Mouse (Mus musculus) midbrain, embryonic 14.5 days (tissue): ENCODE measurements around the gene Wap. TPM values are rescaled to one million over a fixed set of nuclear protein-coding genes. Genes with fewer than 3 reads are reported as not detected.

Experiments
- ATAC-seq: fragments of 200-750 bp; cut with Nextera tagmentation; 2 replicates; pipeline ENCODE4 v1.8.0; 2017; ENCODE audit warnings: moderate number of reproducible peaks, moderate library complexity; ENCODE audit not compliant: low FRiP score, low TSS enrichment
- DNase-seq: peaks from one replicate; pipeline ENCODE4 v3.0.0-alpha.2; 2015
- H3K27ac ChIP-seq: fragments of 300-500 bp; sonication (generic); replicated peaks from 2 replicates; pipeline ENCODE4 v1.5.1; 2014; ENCODE audit warnings: mild to moderate bottlenecking, low read depth, low read length, moderate library complexity
- H3K27me3 ChIP-seq: fragments of 300-500 bp; sonication (generic); 2 replicates; pipeline ENCODE4 v1.6.1; 2014; ENCODE audit warnings: low read length, control low read depth, mixed read lengths; ENCODE audit not compliant: control insufficient read depth, insufficient read depth
- H3K36me3 ChIP-seq: fragments of 300-500 bp; sonication (generic); 2 replicates; pipeline ENCODE4 v1.6.1; 2014; ENCODE audit warnings: low read length, control low read depth; ENCODE audit not compliant: control insufficient read depth, insufficient read depth
- H3K4me1 ChIP-seq: fragments of 300-500 bp; sonication (generic); 2 replicates; pipeline ENCODE4 v1.6.1; 2014; ENCODE audit warnings: mild to moderate bottlenecking, antibody characterized with exemption, low read length, control low read depth; ENCODE audit not compliant: control insufficient read depth, insufficient read depth
- H3K4me2 ChIP-seq: fragments of 300-500 bp; sonication (generic); 2 replicates; pipeline ENCODE4 v1.6.1; 2014; ENCODE audit warnings: mild to moderate bottlenecking, low read length, moderate library complexity
- H3K4me3 ChIP-seq: fragments of 300-500 bp; sonication (generic); replicated peaks from 2 replicates; pipeline ENCODE4 v1.5.1; 2014; ENCODE audit warnings: low read depth, low read length
- H3K9ac ChIP-seq: fragments of 300-500 bp; sonication (generic); replicated peaks from 2 replicates; pipeline ENCODE4 v1.6.1; 2014; ENCODE audit warnings: mild to moderate bottlenecking, low read length, moderate library complexity
- H3K9me3 ChIP-seq: fragments of 300-500 bp; sonication (generic); 2 replicates; pipeline ENCODE4 v1.6.1; 2016; ENCODE audit warnings: low read length, control low read depth, mixed read lengths; ENCODE audit not compliant: control insufficient read depth
- WGBS: fragments of 180-500 bp; shearing (Covaris S2); extraction: QIAGEN DNeasy Blood & Tissue Kit; methylation state at CpG from one replicate; pipeline ENCODE4 v1.1.7; 2014; 5-methylcytosine and 5-hydroxymethylcytosine counted together
- polyA plus RNA-seq: library from polyadenylated mRNA; unstranded; fragments of >200 nt; fragmentation: Nextera tagmentation; extraction: Ambion mirVana; gene quantifications from 2 replicates; pipeline ENCODE4 v1.2.1, GENCODE M21; 2014

Gene Wap
- polyA plus RNA-seq, 1 experiment from 2014 or later = not detected

DNA sequence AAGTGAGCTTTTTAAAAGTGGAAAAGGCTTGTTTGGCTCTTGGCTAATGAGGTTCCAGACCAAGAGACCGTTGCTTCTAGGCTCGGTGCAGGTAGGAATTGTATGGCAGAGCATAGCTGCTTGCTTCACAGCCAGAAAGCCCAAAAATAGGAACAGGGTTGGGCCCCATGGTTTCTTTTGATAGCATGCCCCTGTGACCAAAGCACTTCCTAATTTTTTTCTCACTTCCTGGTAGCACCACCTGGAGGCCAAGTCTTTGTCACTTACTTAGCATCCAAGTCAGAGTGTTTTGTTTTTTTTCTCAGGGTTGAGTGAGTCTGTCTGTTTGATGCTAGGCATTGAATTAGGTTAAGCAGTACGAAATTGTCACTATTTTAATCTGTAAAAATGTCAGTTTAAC is 51.8 kb downstream of the Wap start:
- Histone ChIP-seq H3K36me3 (peaks cover 44% of the 10 kb centered on the region), H3K27ac (no peak overlapping the region), H3K27me3 (no peaks in the 10 kb centered on the region), H3K4me3 (no peak overlapping the region), H3K9ac (no peak overlapping the region), H3K4me2 (no peak overlapping the region), H3K4me1 (no peaks in the 10 kb centered on the region), H3K9me3 (no peaks in the 10 kb centered on the region)
- ATAC-seq (no peak), DNase-seq (no peak)
- 95% methylated on average over 3 of the region's 3 CpGs for WGBS

- Histone ChIP-seq H3K4me2 (no peak overlapping the region), H3K27ac (no peak overlapping the region), H3K4me3 (no peak overlapping the region), H3K36me3 (peaks cover 35% of the 10 kb centered on the region), H3K9ac (no peak overlapping the region), H3K9me3 (no peaks in the 10 kb centered on the region), H3K27me3 (no peaks in the 10 kb centered on the region), H3K4me1 (no peaks in the 10 kb centered on the region)
- WGBS = 89% methylated on average over 8 of the region's 8 CpGs
- no peak for DNase-seq
- no peak for ATAC-seq
These were observed 52.7 kb downstream of the Wap start for GRCm38 (mm10) chr11:6585748-6586147.

Other genes starting within 250 kb of the Wap start
- 41.6 and 42.6 TPM in 2 replicates for gene Zmiz2, start 249.6 kb downstream of the Wap start, polyA plus RNA-seq
- gene Ppia, start 223.2 kb downstream of the Wap start, polyA plus RNA-seq = 3,781 and 4,177 TPM in 2 replicates
- 341 and 379 TPM in 2 replicates for gene H2afv, start 194.2 kb downstream of the Wap start, polyA plus RNA-seq
- gene Purb, start 162.7 kb downstream of the Wap start, polyA plus RNA-seq = 12.5 and 12.7 TPM in 2 replicates
- gene Myo1g, start 117.7 kb downstream of the Wap start, polyA plus RNA-seq = 0.15 and 0.37 TPM in 2 replicates
- 73.8 and 84.3 TPM in 2 replicates for gene Ccm2, start 91.8 kb downstream of the Wap start, polyA plus RNA-seq
- 88.5 and 100.0 TPM in 2 replicates for gene Nacad, start 32.6 kb downstream of the Wap start, polyA plus RNA-seq
- 28.1 and 30.2 TPM in 2 replicates for gene Tbrg4, start 12.6 kb downstream of the Wap start, polyA plus RNA-seq
- 5.9 and 7.0 TPM in 2 replicates for gene Ramp3, start 19.9 kb upstream of the Wap start, polyA plus RNA-seq
- not detected in 2 replicates for gene Gm11983, start 199.0 kb upstream of the Wap start, polyA plus RNA-seq